Mouse (Mus musculus): ENCODE data around the gene Kmt5b. TPM values are rescaled to one million over a fixed set of nuclear protein-coding genes. Genes with fewer than 3 reads are reported as not detected.
A peak's percentile ranks its signal among the peaks of the same experiment; 100 is the strongest.

Kmt5b gene
- polyA plus RNA-seq, 1 experiment from 2014 or later, result 27.3 TPM

GRCm38 (mm10) chr19:3819080-3819479 lies 51.9 kb downstream of the Kmt5b start:
- ATAC-seq (ENCODE audit: insufficient number of reproducible peaks, insufficient read depth, low FRiP score, low read depth), result no peak
- 47% methylated on average over 2 of the region's 2 CpGs for WGBS
- H3K27ac ChIP-seq (replicated peaks in 1 of 2; ENCODE audit: control insufficient read depth in 1 of 2, insufficient read depth in 1 of 2, low read depth in 2 of 2, low read length in 2 of 2), result no peak overlapping the region

GRCm38 (mm10) chr19:3819899-3820444 lies 52.8 kb downstream of the Kmt5b start:
- 53% methylated on average over 2 of the region's 2 CpGs for WGBS
- Histone ChIP-seq H3K36me3 (ENCODE audit: control insufficient read depth, insufficient read depth, low read length) (peaks cover 23% of the 10 kb centered on the region), H3K9me3 (ENCODE audit: control insufficient read depth, low read length) (no peaks in the 10 kb centered on the region), H3K27ac (replicated peaks in 1 of 2; ENCODE audit: control insufficient read depth in 1 of 2, insufficient read depth in 1 of 2, low read depth in 2 of 2, low read length in 2 of 2) (no peak overlapping the region), H3K4me1 (ENCODE audit: control insufficient read depth in 2 of 2, insufficient read depth in 2 of 2, low read length in 2 of 2) (peaks cover 0 to 4% of the 10 kb centered on the region in 2 experiments; a peak in 2 of 4 replicates), H3K4me3 (ENCODE audit: control insufficient read depth in 1 of 2, insufficient read depth in 1 of 2, low read depth in 1 of 2, low read length in 2 of 2) (no peak overlapping the region), H3K4me2 (ENCODE audit: low read length) (no peak overlapping the region), H3K9ac (ENCODE audit: low read length) (no peak overlapping the region), H3K27me3 (ENCODE audit: control insufficient read depth, insufficient read depth, low read length) (no peaks in the 10 kb centered on the region)
- ATAC-seq (ENCODE audit: insufficient number of reproducible peaks, insufficient read depth, low FRiP score, low read depth), result no peak

More at GRCm38 (mm10) chr19:3819080-3819479, 51.9 kb downstream of the Kmt5b start:
- Histone ChIP-seq H3K9ac (ENCODE audit: low read length) (no peak overlapping the region), H3K4me1 (ENCODE audit: control insufficient read depth in 2 of 2, insufficient read depth in 2 of 2, low read length in 2 of 2) (peaks cover 2 to 6% of the 10 kb centered on the region in 2 experiments; a peak in 2 of 4 replicates), H3K9me3 (ENCODE audit: control insufficient read depth, low read length) (no peaks in the 10 kb centered on the region), H3K4me2 (ENCODE audit: low read length) (no peak overlapping the region), H3K4me3 (ENCODE audit: control insufficient read depth in 1 of 2, insufficient read depth in 1 of 2, low read depth in 1 of 2, low read length in 2 of 2) (no peak overlapping the region), H3K27me3 (ENCODE audit: control insufficient read depth, insufficient read depth, low read length) (no peaks in the 10 kb centered on the region), H3K36me3 (ENCODE audit: control insufficient read depth, insufficient read depth, low read length) (peaks cover 31% of the 10 kb centered on the region)

- no peaks in the 10 kb centered on the region; a peak in 1 of 4 replicates for H3K4me1 ChIP-seq (ENCODE audit: control insufficient read depth in 2 of 2, insufficient read depth in 2 of 2, low read length in 2 of 2)
- no peaks in the 10 kb centered on the region for H3K36me3 ChIP-seq (ENCODE audit: control insufficient read depth, insufficient read depth, low read length)
- no peak overlapping the region for H3K4me3 ChIP-seq (ENCODE audit: control insufficient read depth in 1 of 2, insufficient read depth in 1 of 2, low read depth in 1 of 2, low read length in 2 of 2)
- ATAC-seq (ENCODE audit: insufficient number of reproducible peaks, insufficient read depth, low FRiP score, low read depth), result no peak
- H3K9me3 ChIP-seq (ENCODE audit: control insufficient read depth, low read length), result no peaks in the 10 kb centered on the region
- H3K4me2 ChIP-seq (ENCODE audit: low read length), result no peak overlapping the region
- H3K9ac ChIP-seq (ENCODE audit: low read length), result no peak overlapping the region
- H3K27me3 ChIP-seq (ENCODE audit: control insufficient read depth, insufficient read depth, low read length), result no peaks in the 10 kb centered on the region
- no peak overlapping the region for H3K27ac ChIP-seq (replicated peaks in 1 of 2; ENCODE audit: control insufficient read depth in 1 of 2, insufficient read depth in 1 of 2, low read depth in 2 of 2, low read length in 2 of 2)
Measured at GRCm38 (mm10) chr19:3825044-3825443, 57.8 kb downstream of the Kmt5b start.

- H3K4me1 ChIP-seq (ENCODE audit: control insufficient read depth in 2 of 2, insufficient read depth in 2 of 2, low read length in 2 of 2), result peaks cover 4 to 5% of the 10 kb centered on the region in 2 experiments; a peak in 3 of 4 replicates
- WGBS, result 83% methylated on average over 3 of the region's 3 CpGs
- no peak overlapping the region for H3K27ac ChIP-seq (replicated peaks in 1 of 2; ENCODE audit: control insufficient read depth in 1 of 2, insufficient read depth in 1 of 2, low read depth in 2 of 2, low read length in 2 of 2)
- H3K4me3 ChIP-seq (ENCODE audit: control insufficient read depth in 1 of 2, insufficient read depth in 1 of 2, low read depth in 1 of 2, low read length in 2 of 2), result no peak overlapping the region
- no peaks in the 10 kb centered on the region for H3K36me3 ChIP-seq (ENCODE audit: control insufficient read depth, insufficient read depth, low read length)
- no peaks in the 10 kb centered on the region for H3K27me3 ChIP-seq (ENCODE audit: control insufficient read depth, insufficient read depth, low read length)
- ATAC-seq (ENCODE audit: insufficient number of reproducible peaks, insufficient read depth, low FRiP score, low read depth), result no peak
- H3K4me2 ChIP-seq (ENCODE audit: low read length), result no peak overlapping the region
- H3K9ac ChIP-seq (ENCODE audit: low read length), result no peak overlapping the region
- H3K9me3 ChIP-seq (ENCODE audit: control insufficient read depth, low read length), result no peaks in the 10 kb centered on the region
Measured at GRCm38 (mm10) chr19:3829863-3830262, 62.6 kb downstream of the Kmt5b start.

- Histone ChIP-seq H3K4me2 (ENCODE audit: low read length) (no peak overlapping the region), H3K9me3 (ENCODE audit: control insufficient read depth, low read length) (no peaks in the 10 kb centered on the region), H3K9ac (ENCODE audit: low read length) (no peak overlapping the region), H3K27me3 (ENCODE audit: control insufficient read depth, insufficient read depth, low read length) (no peaks in the 10 kb centered on the region), H3K36me3 (ENCODE audit: control insufficient read depth, insufficient read depth, low read length) (no peaks in the 10 kb centered on the region), H3K4me1 (ENCODE audit: control insufficient read depth in 2 of 2, insufficient read depth in 2 of 2, low read length in 2 of 2) (peaks cover 4 to 5% of the 10 kb centered on the region in 2 experiments; a peak in 3 of 4 replicates), H3K4me3 (ENCODE audit: control insufficient read depth in 1 of 2, insufficient read depth in 1 of 2, low read depth in 1 of 2, low read length in 2 of 2) (no peak overlapping the region), H3K27ac (replicated peaks in 1 of 2; ENCODE audit: control insufficient read depth in 1 of 2, insufficient read depth in 1 of 2, low read depth in 2 of 2, low read length in 2 of 2) (no peak overlapping the region)
- 70% methylated on average over 8 of the region's 8 CpGs for WGBS
- ATAC-seq (ENCODE audit: insufficient number of reproducible peaks, insufficient read depth, low FRiP score, low read depth), result no peak
Measured at GRCm38 (mm10) chr19:3831716-3832115, 64.5 kb downstream of the Kmt5b start.

- H3K27ac ChIP-seq (replicated peaks in 1 of 2; ENCODE audit: control insufficient read depth in 1 of 2, insufficient read depth in 1 of 2, low read depth in 2 of 2, low read length in 2 of 2), result no peak overlapping the region; a peak in 1 of 4 replicates
- H3K9ac ChIP-seq (ENCODE audit: low read length), result no peak overlapping the region
- no peak overlapping the region for H3K4me3 ChIP-seq (ENCODE audit: control insufficient read depth in 1 of 2, insufficient read depth in 1 of 2, low read depth in 1 of 2, low read length in 2 of 2)
- peaks cover 4 to 5% of the 10 kb centered on the region in 2 experiments; a peak in 3 of 4 replicates for H3K4me1 ChIP-seq (ENCODE audit: control insufficient read depth in 2 of 2, insufficient read depth in 2 of 2, low read length in 2 of 2)
- H3K9me3 ChIP-seq (ENCODE audit: control insufficient read depth, low read length), result no peaks in the 10 kb centered on the region
- peak; percentile 12; the same call in 1 of the 2 replicates for ATAC-seq (ENCODE audit: insufficient number of reproducible peaks, insufficient read depth, low FRiP score, low read depth)
- no peaks in the 10 kb centered on the region for H3K27me3 ChIP-seq (ENCODE audit: control insufficient read depth, insufficient read depth, low read length)
- 52% methylated on average over 4 of the region's 4 CpGs for WGBS
- no peaks in the 10 kb centered on the region for H3K36me3 ChIP-seq (ENCODE audit: control insufficient read depth, insufficient read depth, low read length)
- no peak overlapping the region for H3K4me2 ChIP-seq (ENCODE audit: low read length)
Measured at GRCm38 (mm10) chr19:3832851-3833353, 65.7 kb downstream of the Kmt5b start.

- H3K4me1 ChIP-seq (ENCODE audit: control insufficient read depth in 2 of 2, insufficient read depth in 2 of 2, low read length in 2 of 2), result peaks cover 4 to 5% of the 10 kb centered on the region in 2 experiments; a peak in 3 of 4 replicates
- H3K4me2 ChIP-seq (ENCODE audit: low read length), result no peak overlapping the region
- H3K27ac ChIP-seq (replicated peaks in 1 of 2; ENCODE audit: control insufficient read depth in 1 of 2, insufficient read depth in 1 of 2, low read depth in 2 of 2, low read length in 2 of 2), result no peak overlapping the region
- WGBS, result 89% methylated on average over 7 of the region's 7 CpGs
- H3K9me3 ChIP-seq (ENCODE audit: control insufficient read depth, low read length), result no peaks in the 10 kb centered on the region
- no peak overlapping the region for H3K4me3 ChIP-seq (ENCODE audit: control insufficient read depth in 1 of 2, insufficient read depth in 1 of 2, low read depth in 1 of 2, low read length in 2 of 2)
- H3K27me3 ChIP-seq (ENCODE audit: control insufficient read depth, insufficient read depth, low read length), result no peaks in the 10 kb centered on the region
- ATAC-seq (ENCODE audit: insufficient number of reproducible peaks, insufficient read depth, low FRiP score, low read depth), result no peak
- H3K36me3 ChIP-seq (ENCODE audit: control insufficient read depth, insufficient read depth, low read length), result no peaks in the 10 kb centered on the region
- H3K9ac ChIP-seq (ENCODE audit: low read length), result no peak overlapping the region
Measured at GRCm38 (mm10) chr19:3834301-3834700, 67.1 kb downstream of the Kmt5b start.

- H3K9ac ChIP-seq (ENCODE audit: low read length), result no peak overlapping the region
- H3K4me2 ChIP-seq (ENCODE audit: low read length), result no peak overlapping the region
- no peaks in the 10 kb centered on the region for H3K9me3 ChIP-seq (ENCODE audit: control insufficient read depth, low read length)
- no peaks in the 10 kb centered on the region for H3K27me3 ChIP-seq (ENCODE audit: control insufficient read depth, insufficient read depth, low read length)
- ATAC-seq (ENCODE audit: insufficient number of reproducible peaks, insufficient read depth, low FRiP score, low read depth), result no peak
- H3K27ac ChIP-seq (replicated peaks in 1 of 2; ENCODE audit: control insufficient read depth in 1 of 2, insufficient read depth in 1 of 2, low read depth in 2 of 2, low read length in 2 of 2), result no peak overlapping the region
- no peaks in the 10 kb centered on the region for H3K36me3 ChIP-seq (ENCODE audit: control insufficient read depth, insufficient read depth, low read length)
- H3K4me1 ChIP-seq (ENCODE audit: control insufficient read depth in 2 of 2, insufficient read depth in 2 of 2, low read length in 2 of 2), result peaks cover 4 to 8% of the 10 kb centered on the region in 2 experiments
- H3K4me3 ChIP-seq (ENCODE audit: control insufficient read depth in 1 of 2, insufficient read depth in 1 of 2, low read depth in 1 of 2, low read length in 2 of 2), result no peak overlapping the region
- 89% methylated on average over 9 of the region's 9 CpGs for WGBS
Measured at GRCm38 (mm10) chr19:3836791-3837190, 69.6 kb downstream of the Kmt5b start.
